9 mouse cellular contexts compared by ENCODE assay signal in genomic region chr12:26401696-26402470, GRCm38 (mm10). TPM values are rescaled to one million over a fixed set of nuclear protein-coding genes. Genes with fewer than 3 reads are reported as not detected.
DNase-seq lines count a peak whose midpoint lies in the region; ATAC-seq and TF ChIP-seq lines count a peak whose summit lies in the region.
"Had no signal": no experiment of that assay in that cellular context is flagged by ENCODE, and none has a peak within 500 bp of the region (broad histone marks: within the 10 kb centered on the region; RNA-seq: fewer than 3 reads in every experiment).

No protein-coding gene starts in this region.

- peaks cover 1% of the 10 kb centered on the region; the same call in 1 of the 2 replicates for H3K79me2 ChIP-seq in heart, adult 2 months (replicated peaks; ENCODE audit: control insufficient read depth, insufficient read depth, low read length)

- H3K27me3 ChIP-seq in heart, adult 2 months (ENCODE audit: control insufficient read depth, insufficient read depth, low read length) = no peaks in the 10 kb centered on the region
- H3K27me3 ChIP-seq in heart, embryonic 11.5 days (ENCODE audit: control insufficient read depth, insufficient read depth, low read length) = no peaks in the 10 kb centered on the region
- H3K27me3 ChIP-seq in lung, embryonic 15.5 days = no peaks in the 10 kb centered on the region
- H3K27me3 ChIP-seq in embryonic facial prominence, embryonic 15.5 days = no peaks in the 10 kb centered on the region
- H3K27me3 ChIP-seq in cerebellum, adult 2 months (ENCODE audit: control insufficient read depth, insufficient read depth, low read length) = no peaks in the 10 kb centered on the region

- H3K9ac ChIP-seq in heart, adult 2 months (ENCODE audit: low read depth, low read length) = no peak overlapping the region
- H3K9ac ChIP-seq in heart, embryonic 11.5 days (ENCODE audit: low read depth, low read length) = no peak overlapping the region
- no peak overlapping the region for H3K9ac ChIP-seq in lung, embryonic 15.5 days
- no peak overlapping the region for H3K9ac ChIP-seq in embryonic facial prominence, embryonic 15.5 days

- 40% methylated on average over 10 of the region's 10 CpGs for WGBS in heart, adult 2 months
- WGBS in heart, embryonic 11.5 days (ENCODE audit: insufficient replicate concordance) = 57% methylated on average over 10 of the region's 10 CpGs
- WGBS in lung, embryonic 15.5 days = 37% methylated on average over 10 of the region's 10 CpGs
- 58% methylated on average over 10 of the region's 10 CpGs for WGBS in embryonic facial prominence, embryonic 15.5 days
- WGBS in cerebellum, adult 2 months = 91% methylated on average over 10 of the region's 10 CpGs

- H3K4me1 ChIP-seq in heart, adult 2 months (ENCODE audit: control insufficient read depth, insufficient read depth, low read length) = peaks cover 37% of the 10 kb centered on the region
- peaks cover 20% of the 10 kb centered on the region for H3K4me1 ChIP-seq in heart, embryonic 11.5 days (ENCODE audit: control insufficient read depth, insufficient read depth, low read length)
- H3K4me1 ChIP-seq in lung, embryonic 15.5 days = peaks cover 72% of the 10 kb centered on the region
- H3K4me1 ChIP-seq in embryonic facial prominence, embryonic 15.5 days = peaks cover 41% of the 10 kb centered on the region
- H3K4me1 ChIP-seq in cerebellum, adult 2 months (ENCODE audit: control insufficient read depth, insufficient read depth, low read length) = peaks cover 42% of the 10 kb centered on the region

- no peak for TF ChIP-seq EP300 in heart, adult 2 months (IDR thresholded peaks at IDR 0.05; ENCODE audit: insufficient read depth, low read depth, low read length)

- peak in 1 of 2 experiments; percentile 9 for DNase-seq in heart, adult 2 months
- no peak for DNase-seq in lung, postnatal 4 days
- no peak for DNase-seq in cerebellum, adult 2 months
- DNase-seq: cerebellum, adult 9-10 months had no signal

- H3K4me3 ChIP-seq in heart, adult 2 months = no peak overlapping the region
- no peak overlapping the region for H3K4me3 ChIP-seq in heart, embryonic 11.5 days (ENCODE audit: low read depth, low read length)
- H3K4me3 ChIP-seq in lung, embryonic 15.5 days = no peak overlapping the region
- H3K4me3 ChIP-seq in embryonic facial prominence, embryonic 15.5 days (replicated peaks) = no peak overlapping the region
- H3K4me3 ChIP-seq in cerebellum, adult 2 months (replicated peaks; ENCODE audit: insufficient read depth, low read depth, low read length) = no peak overlapping the region

- H3K27ac ChIP-seq in heart, adult 2 months = peak overlapping the region; percentile 60
- H3K27ac ChIP-seq in heart, embryonic 11.5 days (ENCODE audit: low read depth, low read length) = no peak overlapping the region
- peak overlapping the region; percentile 74 for H3K27ac ChIP-seq in lung, embryonic 15.5 days
- 0 out of 2 replicates have a peak overlapping the region, but pooled peaks have one; percentile 39 for H3K27ac ChIP-seq in embryonic facial prominence, embryonic 15.5 days (replicated peaks)
- no peak overlapping the region for H3K27ac ChIP-seq in cerebellum, adult 2 months (ENCODE audit: insufficient read depth, low read length)

- ATAC-seq in heart, embryonic 11.5 days (replicated peaks; ENCODE audit: insufficient number of reproducible peaks, low FRiP score, low TSS enrichment) = no peak
- peak; percentile 37; the same call in 1 of the 2 replicates for ATAC-seq in lung, embryonic 15.5 days (ENCODE audit: borderline replicate concordance, extremely low read depth, low FRiP score, low TSS enrichment)
- no peak for ATAC-seq in embryonic facial prominence, embryonic 15.5 days (ENCODE audit: insufficient number of reproducible peaks, low FRiP score, low TSS enrichment, low read depth)
- peak; percentile 43 for ATAC-seq in megakaryocyte, adult 5-6 weeks (ENCODE audit: poor library complexity, severe bottlenecking)
- no peak for ATAC-seq in monocyte, adult 5-6 weeks (replicated peaks; ENCODE audit: insufficient number of reproducible peaks, low FRiP score, low TSS enrichment, poor library complexity, severe bottlenecking)

- no peak for TF ChIP-seq POLR2A in heart, adult 2 months (IDR thresholded peaks at IDR 0.05; ENCODE audit: insufficient read depth, low read depth, low read length)
- no peak for TF ChIP-seq POLR2A in cerebellum, adult 2 months (IDR thresholded peaks at IDR 0.05; ENCODE audit: borderline replicate concordance, insufficient read depth, low read length)

- intact Hi-C loops in heart, adult 2 months (cut with DNase I) = loop anchor here (1.0 to 2.0 kb wide), 2 partner anchors 35 to 46 kb away; no protein-coding TSS in a partner anchor

- H3K9me3 ChIP-seq in heart, embryonic 11.5 days (replicated peaks; ENCODE audit: control insufficient read depth, low read length) = no peaks in the 10 kb centered on the region
- no peaks in the 10 kb centered on the region for H3K9me3 ChIP-seq in lung, embryonic 15.5 days
- H3K9me3 ChIP-seq in embryonic facial prominence, embryonic 15.5 days (replicated peaks) = no peaks in the 10 kb centered on the region

- H3K36me3 ChIP-seq in heart, adult 2 months (ENCODE audit: control insufficient read depth, insufficient read depth, low read length) = peaks cover 4% of the 10 kb centered on the region
- no peaks in the 10 kb centered on the region for H3K36me3 ChIP-seq in heart, embryonic 11.5 days (ENCODE audit: control insufficient read depth, insufficient read depth, low read length)
- H3K36me3 ChIP-seq in lung, embryonic 15.5 days = no peaks in the 10 kb centered on the region
- H3K36me3 ChIP-seq in embryonic facial prominence, embryonic 15.5 days = 0 out of 2 replicates have a peak, but pooled peaks cover 6% of the 10 kb centered on the region

- no peak for TF ChIP-seq CTCF in heart, adult 2 months (IDR thresholded peaks at IDR 0.05)
- TF ChIP-seq CTCF in cerebellum, adult 2 months (IDR thresholded peaks at IDR 0.05; ENCODE audit: borderline replicate concordance, insufficient read depth, low read depth, low read length) = no peak

- H3K4me2 ChIP-seq in heart, embryonic 11.5 days = no peak overlapping the region
- no peak overlapping the region for H3K4me2 ChIP-seq in lung, embryonic 15.5 days
- no peak overlapping the region for H3K4me2 ChIP-seq in embryonic facial prominence, embryonic 15.5 days (replicated peaks)

RNA-seq across cellular contexts. Expression of gene Rnf144a, which starts 13.2 kb away (rescaled TPM):
- 10 to 100 TPM; 12.7 to 13.4 TPM for total RNA-seq in heart, adult 2 months (2021)
- polyA plus RNA-seq in heart, adult 2 months (2012; rRNA removed) = 11.5 and 17.2 TPM in 2 replicates
- polyA plus RNA-seq in heart, embryonic 11.5 days (2014; fragmentation: Nextera tagmentation; extraction: Ambion mirVana) = 4.6 and 7.4 TPM in 2 replicates
- 50.5 and 52.7 TPM in 2 replicates for polyA plus RNA-seq in lung, embryonic 15.5 days (2015; fragmentation: Nextera tagmentation; extraction: Ambion mirVana)
- polyA plus RNA-seq in embryonic facial prominence, embryonic 15.5 days (2015; fragmentation: Nextera tagmentation; extraction: Ambion mirVana) = 38.7 and 40.0 TPM in 2 replicates
- total RNA-seq in megakaryocyte, adult 5-6 weeks (2015) = 36.3 and 38.3 TPM in 2 replicates
- 35.8 and 36.1 TPM in 2 replicates for total RNA-seq in megakaryocyte, adult 5-6 weeks (2017)
- total RNA-seq in monocyte, adult 5-6 weeks (2017) = 28.8 to 54.1 TPM (median 31.5 TPM) in 3 replicates
- polyA plus RNA-seq in cerebellum, adult 2 months (2012; rRNA removed) = 13.8 and 16.4 TPM in 2 replicates

RNA-seq across cellular contexts. Expression of gene Rsad2, which starts 54.4 kb away (rescaled TPM):
- total RNA-seq in heart, adult 2 months (2021) = 10 to 100 TPM in 1 of 2 experiments, 1 to 10 TPM in 1; 7.4 to 14.4 TPM
- polyA plus RNA-seq in heart, adult 2 months (2012; rRNA removed) = 6.9 and 8.2 TPM in 2 replicates
- polyA plus RNA-seq in heart, embryonic 11.5 days (2014; fragmentation: Nextera tagmentation; extraction: Ambion mirVana) = 0.13 and 0.20 TPM in 2 replicates
- polyA plus RNA-seq in lung, embryonic 15.5 days (2015; fragmentation: Nextera tagmentation; extraction: Ambion mirVana) = 0.96 and 1.0 TPM in 2 replicates
- polyA plus RNA-seq in embryonic facial prominence, embryonic 15.5 days (2015; fragmentation: Nextera tagmentation; extraction: Ambion mirVana) = 1.5 and 1.6 TPM in 2 replicates
- 7.7 and 9.2 TPM in 2 replicates for total RNA-seq in megakaryocyte, adult 5-6 weeks (2015)
- 9.3 and 10.2 TPM in 2 replicates for total RNA-seq in megakaryocyte, adult 5-6 weeks (2017)
- 5.8 to 27.1 TPM (median 20.9 TPM) in 3 replicates for total RNA-seq in monocyte, adult 5-6 weeks (2017)
- polyA plus RNA-seq in cerebellum, adult 2 months (2012; rRNA removed) = 0.46 and 0.70 TPM in 2 replicates

Comparison
In these comparisons a context has a peak if more than half of its experiments do, and no peak if none do; other contexts are left out.
1. H3K27ac ChIP-seq: peak in heart, adult 2 months (single experiment), lung, embryonic 15.5 days (single experiment) and embryonic facial prominence, embryonic 15.5 days (single experiment); none in heart, embryonic 11.5 days (single experiment) and cerebellum, adult 2 months (single experiment).
2. ATAC-seq: peak in lung, embryonic 15.5 days (single experiment) and megakaryocyte, adult 5-6 weeks (single experiment); none in heart, embryonic 11.5 days (single experiment), embryonic facial prominence, embryonic 15.5 days (single experiment) and monocyte, adult 5-6 weeks (single experiment).